Mouse (Mus musculus) frontal cortex, adult (tissue): Measurements from ENCODE around the gene Dnajc11.

Experiments used
- ATAC-seq: cut with Nextera tagmentation; 2 replicates; pipeline ENCODE4 v1.9.2; 2017; ENCODE audit warnings: mild to moderate bottlenecking, moderate library complexity, mixed read lengths; ENCODE audit not compliant: low TSS enrichment

Dnajc11 gene

GRCm38 (mm10) chr4:151933505-151934214, at the start of gene Dnajc11:
Gene Dnajc11 (plus strand): TSS chr4:151933691.
- ATAC-seq = peak; percentile 91

DNA sequence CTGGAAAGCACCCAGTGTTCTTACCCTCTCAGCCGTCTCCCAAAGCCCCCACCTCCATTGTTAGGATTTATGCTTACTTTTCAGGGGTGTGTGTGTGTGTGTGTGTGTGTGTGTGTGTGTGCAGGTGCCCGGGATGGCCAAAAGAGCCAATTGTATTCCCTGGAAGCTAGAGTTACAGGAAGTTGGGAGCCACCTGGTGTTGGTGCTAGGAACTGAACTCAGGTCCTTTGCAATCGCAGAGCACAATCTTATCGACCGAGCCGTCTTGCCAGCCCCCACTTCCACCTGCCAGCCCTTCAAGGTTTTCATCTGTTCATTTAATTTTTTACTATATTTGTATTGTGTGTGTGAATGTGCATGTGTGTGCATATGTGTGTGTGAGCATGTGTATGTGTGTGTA, 40.2 kb upstream of the Dnajc11 start:
- ATAC-seq = no peak

DNA sequence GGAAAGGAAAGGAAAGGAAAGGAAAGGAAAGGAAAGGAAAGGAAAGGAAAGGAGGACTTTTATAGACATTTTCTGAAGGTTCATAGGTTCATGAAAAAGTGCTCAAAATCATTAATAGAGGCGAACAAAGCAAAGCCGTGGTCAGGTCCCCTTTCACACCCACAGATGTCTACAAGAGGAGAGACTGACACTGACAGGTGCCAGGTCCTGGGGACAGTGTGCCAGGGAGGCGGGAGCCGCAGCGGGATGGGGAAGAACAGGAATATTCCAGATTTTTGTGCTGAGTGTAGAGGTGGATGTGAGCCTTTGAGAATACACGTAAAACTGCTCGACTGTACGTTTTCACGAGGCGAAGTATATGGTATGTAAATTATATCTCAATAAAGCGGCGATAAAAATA, 38.6 kb upstream of the Dnajc11 start:
- no peak for ATAC-seq

GRCm38 (mm10) chr4:151895624-151896023, 37.9 kb upstream of the Dnajc11 start:
- ATAC-seq = no peak

GRCm38 (mm10) chr4:151897069-151897617, 36.3 kb upstream of the Dnajc11 start:
- no peak for ATAC-seq

GRCm38 (mm10) chr4:151898600-151899245, 34.8 kb upstream of the Dnajc11 start:
- ATAC-seq = no peak

DNA sequence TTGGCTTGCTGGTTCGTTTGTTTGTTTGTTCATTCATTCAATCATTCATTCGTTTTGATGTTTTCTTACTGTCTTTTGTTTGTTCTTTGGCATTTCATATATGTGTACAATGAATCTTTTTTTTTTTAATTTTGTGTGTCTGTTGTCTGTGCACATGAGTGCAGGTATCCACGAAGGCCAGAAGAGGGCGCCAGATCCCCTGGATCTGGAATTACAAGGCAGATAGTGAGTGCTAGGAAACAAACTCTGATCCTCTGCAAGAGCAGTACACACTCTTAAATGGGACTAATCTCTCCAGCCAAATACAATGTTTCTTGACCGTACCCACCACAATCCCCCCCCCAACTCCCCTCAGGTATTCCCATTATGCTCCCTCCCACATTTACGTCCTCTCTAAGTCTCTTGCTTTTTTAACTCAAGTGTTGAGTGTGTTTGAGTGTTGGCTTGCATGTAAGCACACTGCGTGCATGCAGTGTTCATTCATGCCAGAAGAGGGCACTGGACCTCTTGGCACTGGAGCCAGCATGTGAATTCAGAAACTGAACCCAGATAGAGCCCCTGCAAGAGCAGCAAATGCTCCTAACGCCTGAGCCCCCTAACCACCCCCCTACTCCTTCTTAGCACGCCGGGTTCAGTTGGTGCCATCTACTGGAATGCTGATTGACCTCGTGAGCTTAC, 33.6 kb upstream of the Dnajc11 start:
- ATAC-seq = no peak

DNA sequence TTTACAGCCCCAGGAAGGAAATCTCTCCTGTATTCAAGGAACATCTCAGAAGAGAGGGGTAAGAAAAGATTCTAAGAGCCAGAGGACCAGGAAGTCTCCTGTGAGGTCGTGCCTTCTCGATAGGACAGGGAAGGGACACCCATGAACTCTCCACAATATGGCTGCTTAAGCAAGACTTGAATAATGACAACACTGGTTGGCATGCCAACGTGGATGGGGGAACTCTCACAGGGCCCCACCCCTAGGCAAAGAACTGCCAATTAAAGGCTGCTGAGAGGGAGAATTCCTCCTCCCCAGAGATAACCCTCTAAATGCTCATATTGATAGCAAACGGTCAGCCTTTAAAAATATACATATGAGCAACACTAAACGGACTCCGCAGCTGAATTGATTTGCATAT, 32.8 kb upstream of the Dnajc11 start:
- no peak for ATAC-seq

GRCm38 (mm10) chr4:151901422-151901821, 32.1 kb upstream of the Dnajc11 start:
- ATAC-seq = no peak

GRCm38 (mm10) chr4:151902046-151902688, 31.3 kb upstream of the Dnajc11 start:
- no peak for ATAC-seq

DNA sequence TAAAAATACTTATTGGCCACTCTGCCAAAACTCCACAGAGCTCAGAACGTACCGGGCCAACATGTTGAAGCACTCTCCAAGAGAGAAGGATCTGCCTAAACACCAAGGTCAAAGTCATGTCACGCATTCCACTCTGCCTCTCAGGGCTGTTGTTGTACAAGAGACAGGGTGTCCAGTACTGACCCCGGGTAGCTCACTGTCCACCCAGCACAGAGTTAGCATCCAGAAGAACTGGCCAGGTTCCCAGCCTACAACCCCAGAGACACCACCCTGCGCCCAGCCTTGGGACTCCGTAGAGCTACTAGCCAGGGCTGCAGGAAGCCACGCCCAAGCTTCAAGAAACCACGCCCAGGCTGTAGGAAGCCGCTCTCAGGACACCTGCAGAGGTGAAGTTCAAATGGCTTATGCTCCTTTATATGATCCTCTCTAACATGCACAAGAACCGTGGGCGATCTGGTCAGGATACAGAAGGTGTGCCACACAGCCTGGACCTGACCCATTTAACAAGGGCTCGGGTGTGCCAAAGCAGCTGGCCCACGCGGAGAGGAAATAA, 30.7 kb upstream of the Dnajc11 start:
- no peak for ATAC-seq

GRCm38 (mm10) chr4:151904098-151904497, 29.4 kb upstream of the Dnajc11 start:
- ATAC-seq = no peak

- no peak for ATAC-seq
Measured at GRCm38 (mm10) chr4:151905621-151906020, 27.9 kb upstream of the Dnajc11 start.

DNA sequence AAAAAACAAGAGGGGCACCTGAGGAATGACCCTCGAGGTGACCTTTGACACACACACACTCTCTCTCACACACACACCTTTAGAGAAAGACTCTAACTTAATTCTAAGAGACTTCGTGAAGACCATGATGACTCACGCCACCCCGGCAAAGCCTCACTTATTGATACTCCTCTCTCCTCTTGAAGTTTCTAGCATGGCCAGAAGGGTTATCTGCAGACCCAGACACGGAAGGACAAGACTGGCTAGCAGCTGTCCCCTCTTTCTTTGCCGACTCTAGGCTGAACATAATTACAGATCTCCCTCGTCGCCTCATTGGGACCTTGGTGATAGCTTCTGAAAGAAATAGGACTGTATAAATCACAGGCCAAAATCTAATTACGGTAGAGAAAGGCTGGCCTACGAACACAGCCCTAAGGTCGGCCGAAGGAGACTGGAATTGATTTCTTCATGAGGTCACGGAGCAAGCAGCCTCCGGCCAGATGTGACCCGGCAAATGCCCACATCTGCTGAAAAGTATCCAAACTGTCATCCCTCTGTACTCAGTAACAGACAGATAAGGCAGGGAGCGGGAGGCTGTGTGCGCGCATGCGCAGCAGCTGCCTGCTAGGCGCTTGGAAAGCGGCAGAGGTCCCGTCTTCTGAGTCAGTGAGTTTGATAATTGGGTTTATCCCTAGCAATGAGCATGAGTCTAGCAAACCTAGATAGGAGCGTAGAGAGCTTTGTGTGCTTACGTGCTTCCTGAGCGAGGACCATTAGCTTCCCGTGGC, 25.7 kb upstream of the Dnajc11 start:
- ATAC-seq = no peak

- ATAC-seq = no peak
Measured at GRCm38 (mm10) chr4:151908809-151909208, 24.7 kb upstream of the Dnajc11 start.

DNA sequence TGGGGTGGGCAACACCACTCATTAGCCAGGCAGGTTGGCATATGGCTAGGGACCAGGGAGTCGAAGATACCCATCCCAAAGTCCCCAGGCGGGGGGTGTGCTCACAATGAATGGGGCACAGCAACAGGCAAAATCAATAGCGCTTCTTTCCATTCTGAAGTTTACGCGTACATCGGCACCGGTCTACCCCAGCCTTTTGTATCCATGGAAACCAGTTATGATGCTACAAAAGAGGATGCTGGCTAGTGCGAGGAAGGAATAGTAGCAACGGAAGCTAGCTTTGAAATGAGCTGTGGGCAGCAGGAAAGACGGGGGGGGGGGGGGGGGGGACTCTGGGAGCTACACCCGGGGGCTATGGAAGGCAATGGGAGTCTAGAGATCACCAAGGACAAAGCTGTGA, 17.2 kb upstream of the Dnajc11 start:
- ATAC-seq = no peak

DNA sequence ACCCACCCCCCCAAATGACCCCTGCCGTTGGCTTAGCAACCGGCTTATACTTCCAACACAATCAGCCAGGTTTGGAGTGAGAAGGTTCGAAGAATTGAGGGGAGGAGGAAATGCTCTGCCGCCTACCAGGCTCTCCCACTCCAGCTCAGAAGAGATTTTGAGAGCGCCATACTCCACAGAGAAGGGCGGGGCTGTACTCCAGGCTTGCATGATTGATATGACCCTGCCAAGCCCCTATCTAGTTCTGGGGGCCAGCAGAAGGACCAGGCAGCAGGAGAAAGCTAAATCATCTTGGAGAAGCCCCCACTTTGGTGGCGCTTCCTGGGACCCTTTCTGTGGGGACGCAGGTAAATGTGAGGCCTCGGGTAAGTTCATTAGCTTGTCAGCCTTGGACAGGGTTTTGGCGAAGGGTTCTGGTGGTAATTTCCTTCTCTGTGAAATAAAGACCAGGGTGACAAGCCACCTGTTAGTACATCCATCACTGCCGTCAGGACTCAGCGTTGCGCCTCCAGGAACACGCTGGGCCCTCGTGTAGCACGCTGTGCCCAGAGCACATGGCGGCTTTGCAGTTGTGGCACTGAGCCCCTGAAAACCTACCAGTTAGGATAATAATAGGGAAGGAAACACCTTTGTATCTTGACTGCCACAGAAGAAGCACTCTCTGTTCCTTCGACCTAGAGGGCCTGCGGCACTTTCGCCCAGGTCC, 14.2 kb upstream of the Dnajc11 start:
- no peak for ATAC-seq

DNA sequence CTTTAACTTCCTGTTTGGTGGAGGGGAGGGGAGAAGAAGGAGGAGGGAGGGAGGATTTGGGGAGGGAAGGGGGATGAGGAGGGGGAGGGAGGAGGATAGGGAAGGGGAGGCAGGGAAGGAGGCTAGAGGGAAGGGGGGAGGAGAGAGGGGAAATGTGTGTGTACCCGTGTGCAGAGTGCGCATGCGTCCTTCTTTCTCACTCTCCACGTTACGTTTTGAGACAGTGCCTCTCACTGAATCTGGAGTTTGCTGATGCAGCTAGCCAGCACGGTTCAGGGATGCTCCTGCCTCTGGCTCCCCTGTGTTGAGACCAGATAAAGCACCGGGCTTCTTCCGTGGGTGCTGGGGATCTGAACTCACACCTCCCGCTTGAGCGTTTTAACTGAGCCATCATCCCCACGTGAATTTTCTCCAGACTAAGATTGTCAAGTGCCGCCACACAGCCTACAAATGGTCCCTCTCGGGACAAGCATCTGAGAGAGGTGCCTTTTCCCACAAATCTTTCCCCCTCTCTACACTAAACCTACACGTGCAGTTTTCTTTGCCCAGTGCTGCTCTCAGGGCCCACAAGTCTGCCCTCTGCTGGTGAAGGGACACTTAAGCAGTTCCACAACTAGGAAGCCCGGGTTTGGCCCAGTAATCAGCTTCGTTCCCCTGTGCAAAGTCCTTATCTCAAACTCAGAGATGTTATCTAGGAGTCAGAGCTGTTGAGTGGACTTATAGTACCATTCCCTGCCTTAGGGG, 13.4 kb upstream of the Dnajc11 start:
- peak; percentile 84; the same call in 1 of the 2 replicates for ATAC-seq

GRCm38 (mm10) chr4:151922124-151922523, 11.4 kb upstream of the Dnajc11 start:
- no peak for ATAC-seq
